15 mouse cellular contexts compared by ENCODE assay signal in the genomic region with DNA sequence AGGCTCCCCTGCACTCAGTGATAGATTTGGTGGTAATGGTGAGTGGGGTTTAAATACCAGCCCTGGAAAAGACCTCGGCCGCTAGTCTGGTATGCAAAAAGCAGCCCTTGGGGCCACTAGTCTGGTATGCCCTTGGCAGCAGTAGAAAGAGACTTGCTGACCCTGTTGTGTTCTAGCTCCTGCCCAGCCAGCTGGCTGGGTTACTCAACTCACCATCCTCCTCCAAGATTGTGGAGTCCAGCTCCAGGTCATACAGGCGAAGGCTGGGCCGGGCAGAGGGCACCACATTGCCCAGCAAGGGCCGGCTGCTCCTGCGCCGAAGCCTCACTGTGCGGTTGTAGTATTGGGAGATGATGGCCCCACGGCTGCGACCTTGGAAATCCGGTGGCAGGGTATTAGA. TPM values are rescaled to one million over a fixed set of nuclear protein-coding genes. Genes with fewer than 3 reads are reported as not detected.
DNase-seq lines count a peak whose midpoint lies in the region; ATAC-seq and TF ChIP-seq lines count a peak whose summit lies in the region.
"Had no signal": no experiment of that assay in that cellular context is flagged by ENCODE, and none has a peak within 500 bp of the region (broad histone marks: within the 10 kb centered on the region; RNA-seq: fewer than 3 reads in every experiment).

No protein-coding gene starts in this region.

- no peaks in the 10 kb centered on the region for H3K27me3 ChIP-seq in spleen, adult 2 months (ENCODE audit: control insufficient read depth, insufficient read depth, low read length)
- no peaks in the 10 kb centered on the region for H3K27me3 ChIP-seq in liver, embryonic 16.5 days (ENCODE audit: control insufficient read depth, insufficient read depth, low read depth, low read length)
- H3K27me3 ChIP-seq in forebrain, embryonic 13.5 days, result peaks cover 46% of the 10 kb centered on the region
- H3K27me3 ChIP-seq: intestine, embryonic 15.5 days had no signal

- DNase-seq in adrenal gland, adult 2 months, result peak; percentile 56
- DNase-seq in adrenal gland, postnatal 4 days (ENCODE audit: low spot score in 2 of 2), result no peak
- DNase-seq in kidney, adult 11 months, result peak; percentile 80
- no peak for DNase-seq in kidney, postnatal 10 days
- no peak for DNase-seq in spleen, adult 2 months (ENCODE audit: low read depth in 1 of 2, low spot score in 2 of 2)
- no peak for DNase-seq in spleen, adult 12 weeks (ENCODE audit: low spot score)
- DNase-seq: cerebellum, adult 11 months had no signal

- no peak for TF ChIP-seq POLR2A in spleen, adult 2 months (IDR thresholded peaks at IDR 0.05; ENCODE audit: low read depth, low read length)

- H3K9ac ChIP-seq in liver, embryonic 16.5 days (ENCODE audit: low read depth, low read length), result peak overlapping the region; percentile 95
- H3K9ac ChIP-seq in forebrain, embryonic 13.5 days, result no peak overlapping the region
- H3K9ac ChIP-seq: limb, embryonic 13.5 days had no signal

- TF ChIP-seq CTCF in spleen, adult 2 months (IDR thresholded peaks at IDR 0.05; ENCODE audit: extremely low read depth, insufficient read depth, insufficient read length, insufficient replicate concordance), result no peak

- peaks cover 18% of the 10 kb centered on the region; the same call in 1 of the 2 replicates for H3K4me1 ChIP-seq in spleen, adult 2 months (ENCODE audit: control insufficient read depth, insufficient read depth, insufficient read length)
- peaks cover 26% of the 10 kb centered on the region for H3K4me1 ChIP-seq in liver, embryonic 16.5 days (ENCODE audit: control insufficient read depth, low read depth, low read length)
- H3K4me1 ChIP-seq in forebrain, embryonic 13.5 days, result peaks cover 21% of the 10 kb centered on the region

- 94% methylated on average over 11 of the region's 11 CpGs for WGBS in spleen, adult 2 months
- WGBS in liver, embryonic 16.5 days (ENCODE audit: insufficient replicate concordance), result 85% methylated on average over 11 of the region's 11 CpGs
- 93% methylated on average over 11 of the region's 11 CpGs for WGBS in forebrain, embryonic 13.5 days

- no peak for ATAC-seq in liver, embryonic 16.5 days (ENCODE audit: low read depth)
- no peak for ATAC-seq in forebrain, embryonic 13.5 days
- ATAC-seq: intestine, embryonic 15.5 days had no signal

- no peaks in the 10 kb centered on the region for H3K9me3 ChIP-seq in liver, embryonic 16.5 days (replicated peaks; ENCODE audit: control insufficient read depth, low read length)
- no peaks in the 10 kb centered on the region for H3K9me3 ChIP-seq in forebrain, embryonic 13.5 days (replicated peaks)
- H3K9me3 ChIP-seq: intestine, embryonic 15.5 days; limb, embryonic 13.5 days had no signal

- H3K36me3 ChIP-seq in spleen, adult 2 months (ENCODE audit: control insufficient read depth, insufficient read depth, low read length), result peaks cover 38% of the 10 kb centered on the region
- H3K36me3 ChIP-seq in liver, embryonic 16.5 days (ENCODE audit: control insufficient read depth, insufficient read depth), result peaks cover 53% of the 10 kb centered on the region
- no peaks in the 10 kb centered on the region for H3K36me3 ChIP-seq in forebrain, embryonic 13.5 days (ENCODE audit: poor library complexity, severe bottlenecking)
- H3K36me3 ChIP-seq: intestine, embryonic 15.5 days had no signal

- H3K27ac ChIP-seq in spleen, adult 2 months (ENCODE audit: insufficient read depth, low read length), result peak overlapping the region; percentile 82
- H3K27ac ChIP-seq in liver, embryonic 16.5 days (ENCODE audit: low read length), result peak overlapping the region; percentile 45
- H3K27ac ChIP-seq in forebrain, embryonic 13.5 days, result no peak overlapping the region

- no peak overlapping the region for H3K4me3 ChIP-seq in spleen, adult 2 months (ENCODE audit: extremely low read depth, insufficient read depth, insufficient read length)
- H3K4me3 ChIP-seq in liver, embryonic 16.5 days (ENCODE audit: low read depth, low read length), result peak overlapping the region; percentile 87
- no peak overlapping the region for H3K4me3 ChIP-seq in forebrain, embryonic 13.5 days

- peak overlapping the region; percentile 97 for H3K4me2 ChIP-seq in liver, embryonic 16.5 days (ENCODE audit: low read depth, low read length)
- no peak overlapping the region for H3K4me2 ChIP-seq in forebrain, embryonic 13.5 days

RNA-seq across cellular contexts. Expression of gene Tmc8, which starts 3.8 kb away (rescaled TPM):
- total RNA-seq in adrenal gland, adult 2 months (2021), result 1 to 10 TPM; 2.3 to 3.1 TPM
- polyA plus RNA-seq in adrenal gland, adult 2 months (2012; rRNA removed), result 12.3 and 13.8 TPM in 2 replicates
- 1 to 10 TPM; 7.1 to 7.6 TPM for total RNA-seq in adrenal gland, postnatal 4 days (2021)
- polyA plus RNA-seq in spleen, adult 2 months (2012; rRNA removed), result 90.1 and 127 TPM in 2 replicates
- polyA plus RNA-seq in liver, embryonic 16.5 days (2015; fragmentation: Nextera tagmentation; extraction: Ambion mirVana), result 16.0 and 16.3 TPM in 2 replicates
- polyA plus RNA-seq in forebrain, embryonic 13.5 days (2015; fragmentation: Nextera tagmentation; extraction: Ambion mirVana), result 0.45 and 0.52 TPM in 2 replicates

RNA-seq across cellular contexts. Expression of gene Tmc6, which starts 4.0 kb away (rescaled TPM):
- 10 to 100 TPM; 22.3 to 28.5 TPM for total RNA-seq in adrenal gland, adult 2 months (2021)
- polyA plus RNA-seq in adrenal gland, adult 2 months (2012; rRNA removed), result 45.1 and 47.7 TPM in 2 replicates
- total RNA-seq in adrenal gland, postnatal 4 days (2021), result 10 to 100 TPM; 49.7 to 55.0 TPM
- 119 and 136 TPM in 2 replicates for polyA plus RNA-seq in spleen, adult 2 months (2012; rRNA removed)
- 45.6 and 46.2 TPM in 2 replicates for polyA plus RNA-seq in liver, embryonic 16.5 days (2015; fragmentation: Nextera tagmentation; extraction: Ambion mirVana)
- polyA plus RNA-seq in forebrain, embryonic 13.5 days (2015; fragmentation: Nextera tagmentation; extraction: Ambion mirVana), result 1.8 and 2.1 TPM in 2 replicates

RNA-seq across cellular contexts. Expression of gene 6030468B19Rik, which starts 19.4 kb away (rescaled TPM):
- total RNA-seq in adrenal gland, adult 2 months (2021), result not detected
- not detected in 2 replicates for polyA plus RNA-seq in adrenal gland, adult 2 months (2012; rRNA removed)
- 1 to 10 TPM in 1 of 2 experiments, under 1 TPM in 1; 0.87 to 1.7 TPM for total RNA-seq in adrenal gland, postnatal 4 days (2021)
- polyA plus RNA-seq in spleen, adult 2 months (2012; rRNA removed), result 7.6 and 7.9 TPM in 2 replicates
- polyA plus RNA-seq in liver, embryonic 16.5 days (2015; fragmentation: Nextera tagmentation; extraction: Ambion mirVana), result 74.2 and 77.0 TPM in 2 replicates
- polyA plus RNA-seq in forebrain, embryonic 13.5 days (2015; fragmentation: Nextera tagmentation; extraction: Ambion mirVana), result not detected in 2 replicates
- total RNA-seq: adrenal gland, postnatal 36 days; granulocyte monocyte progenitor cell, adult 5-6 weeks; left cerebral cortex, adult 18-20 months had no signal

RNA-seq across cellular contexts. Expression of gene Gm20708, which starts 31.4 kb away (rescaled TPM):
- 1 to 10 TPM in 1 of 2 experiments, under 1 TPM in 1; 0.59 to 1.0 TPM for total RNA-seq in adrenal gland, adult 2 months (2021)
- 0.08 TPM in 1 of 2 replicates, not detected in the other for polyA plus RNA-seq in adrenal gland, adult 2 months (2012; rRNA removed)
- total RNA-seq in adrenal gland, postnatal 4 days (2021), result 1 to 10 TPM; 2.1 to 3.0 TPM
- 0.25 TPM in 1 of 2 replicates, not detected in the other for polyA plus RNA-seq in spleen, adult 2 months (2012; rRNA removed)
- polyA plus RNA-seq in liver, embryonic 16.5 days (2015; fragmentation: Nextera tagmentation; extraction: Ambion mirVana), result 0.38 and 0.64 TPM in 2 replicates
- polyA plus RNA-seq in forebrain, embryonic 13.5 days (2015; fragmentation: Nextera tagmentation; extraction: Ambion mirVana), result 0.36 and 0.49 TPM in 2 replicates
- total RNA-seq: hematopoietic stem cell, adult 5-6 weeks had no signal

RNA-seq across cellular contexts. Expression of gene Syngr2, which starts 31.4 kb away (rescaled TPM):
- 10 to 100 TPM; 77.3 to 95.7 TPM for total RNA-seq in adrenal gland, adult 2 months (2021)
- 171 and 220 TPM in 2 replicates for polyA plus RNA-seq in adrenal gland, adult 2 months (2012; rRNA removed)
- total RNA-seq in adrenal gland, postnatal 4 days (2021), result 10 to 100 TPM; 81.3 to 86.8 TPM
- polyA plus RNA-seq in spleen, adult 2 months (2012; rRNA removed), result 188 and 245 TPM in 2 replicates
- polyA plus RNA-seq in liver, embryonic 16.5 days (2015; fragmentation: Nextera tagmentation; extraction: Ambion mirVana), result 48.6 and 55.5 TPM in 2 replicates
- polyA plus RNA-seq in forebrain, embryonic 13.5 days (2015; fragmentation: Nextera tagmentation; extraction: Ambion mirVana), result 15.9 and 17.4 TPM in 2 replicates

Comparison
In these comparisons a context has a peak if more than half of its experiments do, and no peak if none do; other contexts are left out.
1. DNase-seq: peak in adrenal gland, adult 2 months (single experiment) and kidney, adult 11 months (single experiment); none in adrenal gland, postnatal 4 days (0 of 2), kidney, postnatal 10 days (single experiment), spleen, adult 2 months (0 of 2) and spleen, adult 12 weeks (single experiment).
2. RNA of gene Tmc6, which starts 4.0 kb away (polyA plus RNA-seq): 119 to 136 TPM in spleen, adult 2 months, 45.6 to 46.2 TPM in liver, embryonic 16.5 days and 45.1 to 47.7 TPM in adrenal gland, adult 2 months; 1.8 to 2.1 TPM in forebrain, embryonic 13.5 days; every median in the first group is over 10 times any median in the second.